25 mouse cellular contexts compared by ENCODE assay signal in genomic region chr12:95563431-95563830, GRCm38 (mm10).
DNase-seq lines count a peak whose midpoint lies in the region; ATAC-seq and TF ChIP-seq lines count a peak whose summit lies in the region.
"Had no signal": no experiment of that assay in that cellular context is flagged by ENCODE, and none has a peak within 500 bp of the region (broad histone marks: within the 10 kb centered on the region; RNA-seq: fewer than 3 reads in every experiment).

No protein-coding gene starts in this region.

- H3K4me3 ChIP-seq in kidney, postnatal 0 days (replicated peaks; ENCODE audit: low read depth, low read length) = no peak overlapping the region
- H3K4me3 ChIP-seq in midbrain, embryonic 14.5 days (replicated peaks; ENCODE audit: low read depth, low read length) = no peak overlapping the region
- no peak overlapping the region for H3K4me3 ChIP-seq in midbrain, postnatal 0 days (ENCODE audit: low read depth, low read length)
- no peak overlapping the region for H3K4me3 ChIP-seq in myocyte
- H3K4me3 ChIP-seq: erythroblast, embryonic 14.5 days; forebrain, embryonic 15.5 days; gastrocnemius, adult 2 months; heart, embryonic 10.5 days; hindbrain, embryonic 12.5 days; limb, embryonic 15.5 days; liver, embryonic 15.5 days; neural tube, embryonic 12.5 days had no signal

- H3K27ac ChIP-seq in kidney, postnatal 0 days = no peak overlapping the region
- H3K27ac ChIP-seq in midbrain, embryonic 14.5 days (replicated peaks; ENCODE audit: low read depth, low read length) = no peak overlapping the region
- no peak overlapping the region for H3K27ac ChIP-seq in midbrain, postnatal 0 days (ENCODE audit: low read depth, low read length)
- H3K27ac ChIP-seq: forebrain, embryonic 15.5 days; gastrocnemius, adult 2 months; heart, embryonic 10.5 days; hindbrain, embryonic 12.5 days; limb, embryonic 15.5 days; liver, embryonic 15.5 days; neural tube, embryonic 12.5 days had no signal

- H3K36me3 ChIP-seq in kidney, postnatal 0 days (ENCODE audit: insufficient read depth, low read length) = no peaks in the 10 kb centered on the region
- H3K36me3 ChIP-seq in midbrain, embryonic 14.5 days (ENCODE audit: control insufficient read depth, insufficient read depth, low read length) = no peaks in the 10 kb centered on the region
- H3K36me3 ChIP-seq in midbrain, postnatal 0 days (ENCODE audit: insufficient read depth, low read length) = no peaks in the 10 kb centered on the region
- no peaks in the 10 kb centered on the region for H3K36me3 ChIP-seq in myocyte (ENCODE audit: control insufficient read depth, insufficient read depth)
- H3K36me3 ChIP-seq: forebrain, embryonic 15.5 days; heart, embryonic 10.5 days; hindbrain, embryonic 12.5 days; limb, embryonic 15.5 days; liver, embryonic 15.5 days; neural tube, embryonic 12.5 days had no signal

- ATAC-seq in kidney, postnatal 0 days (replicated peaks; ENCODE audit: low FRiP score, low read depth) = no peak
- ATAC-seq in midbrain, embryonic 14.5 days (ENCODE audit: low FRiP score, low TSS enrichment) = no peak
- ATAC-seq in midbrain, postnatal 0 days (ENCODE audit: low FRiP score) = no peak
- ATAC-seq: forebrain, embryonic 15.5 days; inflammation-experienced regulatory T-cells, adult 6 months had no signal

- no peak for TF ChIP-seq POLR2A in myocyte (IDR thresholded peaks at IDR 0.05; ENCODE audit: insufficient read length, low read depth)

- peak; percentile 10 for DNase-seq in kidney, postnatal 0 days (ENCODE audit: low spot score)
- DNase-seq in kidney, adult 9 months = no peak
- peak; percentile 17 for DNase-seq in midbrain, embryonic 14.5 days
- DNase-seq in midbrain, postnatal 0 days (ENCODE audit: low spot score) = no peak
- peak; percentile 12 for DNase-seq in brain, adult 2 months (ENCODE audit: low read depth, low spot score)
- DNase-seq in left cerebral cortex, adult 11 months (ENCODE audit: low spot score) = no peak
- DNase-seq: adrenal gland, postnatal 25 days; cerebellum, adult 18-20 months; cerebellum, postnatal 36 days; gastrocnemius, adult 2 months; heart, postnatal 14 days; kidney, adult 2 months; kidney, postnatal 4 days; layer of hippocampus, adult 9-11 months; right cerebral cortex, adult 18-20 months; thymus, postnatal 36 days had no signal

- WGBS in kidney, postnatal 0 days = 47% methylated on average over 4 of the region's 4 CpGs
- 37% methylated on average over 4 of the region's 4 CpGs for WGBS in midbrain, embryonic 14.5 days
- WGBS in midbrain, postnatal 0 days = 28% methylated on average over 4 of the region's 4 CpGs

- H3K4me1 ChIP-seq in kidney, postnatal 0 days (replicated peaks; ENCODE audit: insufficient read depth, low read length) = no peaks in the 10 kb centered on the region
- peaks cover 6% of the 10 kb centered on the region; the same call in 1 of the 2 replicates for H3K4me1 ChIP-seq in midbrain, embryonic 14.5 days (ENCODE audit: control insufficient read depth, insufficient read depth, low read length)
- 0 out of 2 replicates have a peak, but pooled peaks cover 3% of the 10 kb centered on the region for H3K4me1 ChIP-seq in midbrain, postnatal 0 days (ENCODE audit: insufficient read depth, low read length)
- H3K4me1 ChIP-seq: hindbrain, embryonic 12.5 days; liver, embryonic 15.5 days; neural tube, embryonic 12.5 days had no signal

- H3K9ac ChIP-seq in kidney, postnatal 0 days (ENCODE audit: low read depth, low read length) = no peak overlapping the region
- no peak overlapping the region for H3K9ac ChIP-seq in midbrain, embryonic 14.5 days (replicated peaks; ENCODE audit: low read length)
- no peak overlapping the region for H3K9ac ChIP-seq in midbrain, postnatal 0 days (replicated peaks; ENCODE audit: low read length, poor library complexity, severe bottlenecking)
- H3K9ac ChIP-seq: forebrain, embryonic 15.5 days; hindbrain, embryonic 12.5 days; limb, embryonic 15.5 days; liver, embryonic 15.5 days; neural tube, embryonic 12.5 days had no signal

- no peaks in the 10 kb centered on the region for H3K79me2 ChIP-seq in myocyte (ENCODE audit: control insufficient read depth, insufficient read depth)

- H3K9me3 ChIP-seq in kidney, postnatal 0 days (replicated peaks; ENCODE audit: low read length) = no peaks in the 10 kb centered on the region
- H3K9me3 ChIP-seq in midbrain, embryonic 14.5 days (ENCODE audit: control insufficient read depth, low read length) = no peaks in the 10 kb centered on the region; the same call in 1 of the 2 replicates
- H3K9me3 ChIP-seq in midbrain, postnatal 0 days (ENCODE audit: low read length) = 0 out of 2 replicates have a peak, but pooled peaks cover 3% of the 10 kb centered on the region
- H3K9me3 ChIP-seq: forebrain, embryonic 15.5 days; heart, embryonic 10.5 days; hindbrain, embryonic 12.5 days; limb, embryonic 15.5 days; liver, embryonic 15.5 days; neural tube, embryonic 12.5 days had no signal

- H3K4me2 ChIP-seq in kidney, postnatal 0 days (ENCODE audit: low read length) = no peak overlapping the region
- no peak overlapping the region for H3K4me2 ChIP-seq in midbrain, embryonic 14.5 days (ENCODE audit: low read length)
- H3K4me2 ChIP-seq in midbrain, postnatal 0 days (ENCODE audit: low read depth, low read length, poor library complexity, severe bottlenecking) = no peak overlapping the region
- peak overlapping the region; percentile 32 for H3K4me2 ChIP-seq in myocyte (ENCODE audit: low read depth)
- H3K4me2 ChIP-seq: forebrain, embryonic 15.5 days; hindbrain, embryonic 12.5 days; limb, embryonic 15.5 days; liver, embryonic 15.5 days; neural tube, embryonic 12.5 days had no signal

- H3ac ChIP-seq in myocyte (ENCODE audit: control insufficient read depth, insufficient read length) = no peak overlapping the region

- TF ChIP-seq CTCF in kidney, postnatal 0 days (IDR thresholded peaks at IDR 0.05; ENCODE audit: low read depth) = no peak
- no peak for TF ChIP-seq CTCF in midbrain, postnatal 0 days (IDR thresholded peaks at IDR 0.05)

- no peaks in the 10 kb centered on the region for H3K27me3 ChIP-seq in kidney, postnatal 0 days (ENCODE audit: insufficient read depth, low read length)
- H3K27me3 ChIP-seq in midbrain, embryonic 14.5 days (ENCODE audit: control insufficient read depth, insufficient read depth, low read length) = no peaks in the 10 kb centered on the region
- no peaks in the 10 kb centered on the region for H3K27me3 ChIP-seq in midbrain, postnatal 0 days (ENCODE audit: insufficient read depth, low read length)
- no peaks in the 10 kb centered on the region for H3K27me3 ChIP-seq in myocyte (ENCODE audit: control insufficient read depth, insufficient read depth, insufficient read length)
- H3K27me3 ChIP-seq: forebrain, embryonic 15.5 days; hindbrain, embryonic 12.5 days; limb, embryonic 15.5 days; liver, embryonic 15.5 days; neural tube, embryonic 12.5 days had no signal

TF ChIP-seq in myocyte, 11 proteins besides CTCF, POLR2A, EP300 and RAD21:
- TF ChIP-seq REST (IDR thresholded peaks at IDR 0.05; ENCODE audit: insufficient read depth, insufficient read length) = no peak
- no peak for TF ChIP-seq SRF (IDR thresholded peaks at IDR 0.05; ENCODE audit: control insufficient read depth, insufficient read length, low read depth)
- TF ChIP-seq CEBPB (IDR thresholded peaks at IDR 0.05; ENCODE audit: insufficient read depth, poor library complexity, severe bottlenecking) = no peak
- no peak for TF ChIP-seq MYOD1 (IDR thresholded peaks at IDR 0.05; ENCODE audit: control insufficient read depth in 1 of 3, insufficient read length in 2 of 3, low read depth in 2 of 3)
- no peak for TF ChIP-seq MAX (IDR thresholded peaks at IDR 0.05; ENCODE audit: low read depth)
- TF ChIP-seq TCF3 (IDR thresholded peaks at IDR 0.05; ENCODE audit: insufficient read length, low read depth) = no peak
- no peak for TF ChIP-seq E2F4 (IDR thresholded peaks at IDR 0.05; ENCODE audit: insufficient read depth)
- TF ChIP-seq USF1 (IDR thresholded peaks at IDR 0.05; ENCODE audit: low read depth) = no peak
- TF ChIP-seq TCF12 (IDR thresholded peaks at IDR 0.05; ENCODE audit: insufficient read depth, poor library complexity, severe bottlenecking) = no peak
- no peak for TF ChIP-seq POLR2AphosphoS2 (IDR thresholded peaks at IDR 0.05; ENCODE audit: insufficient read length, low read depth)
- no peak for TF ChIP-seq MYOG (IDR thresholded peaks at IDR 0.05; ENCODE audit: control insufficient read depth in 1 of 3, insufficient read depth in 1 of 3, insufficient read length in 2 of 3, low read depth in 2 of 3)

Comparison
In these comparisons a context has a peak if more than half of its experiments do, and no peak if none do; other contexts are left out.
1. DNase-seq: peak in kidney, postnatal 0 days (single experiment), midbrain, embryonic 14.5 days (single experiment) and brain, adult 2 months (single experiment); none in kidney, adult 9 months (single experiment), midbrain, postnatal 0 days (single experiment) and left cerebral cortex, adult 11 months (single experiment).